Mouse (Mus musculus) mature B cell (primary cell): Measurements from ENCODE around the gene Ccn1.

ENCODE experiments used
- in situ Hi-C: fragments of 300-500 bp; cut with MboI; formaldehyde crosslinking; loops from 2 replicates; pipeline ENCODE4 v1.14.3; 2019

Gene Ccn1

DNA sequence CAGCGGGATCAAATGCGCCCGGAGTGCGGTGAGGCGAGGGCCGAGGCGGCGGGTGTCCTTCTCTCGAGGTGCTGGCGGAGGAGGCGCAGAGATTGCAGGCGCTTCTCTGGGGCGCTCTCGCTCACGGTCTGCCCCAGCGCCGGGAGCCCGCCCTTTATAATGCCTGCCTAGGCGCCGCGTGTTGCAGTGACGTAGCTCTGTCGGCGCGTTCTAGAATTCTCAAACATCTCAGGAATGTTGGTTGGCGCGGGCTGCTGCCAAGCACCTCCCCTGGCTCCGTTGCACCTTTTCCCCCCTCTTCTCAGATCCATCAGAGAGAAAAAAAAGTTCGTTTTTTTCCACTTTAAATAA is at the start of gene Ccn1:
TSS of gene Ccn1 (minus strand) at position 130 of the 351 bp plus-strand sequence.
- in situ Hi-C loops, result no loop called here

DNA sequence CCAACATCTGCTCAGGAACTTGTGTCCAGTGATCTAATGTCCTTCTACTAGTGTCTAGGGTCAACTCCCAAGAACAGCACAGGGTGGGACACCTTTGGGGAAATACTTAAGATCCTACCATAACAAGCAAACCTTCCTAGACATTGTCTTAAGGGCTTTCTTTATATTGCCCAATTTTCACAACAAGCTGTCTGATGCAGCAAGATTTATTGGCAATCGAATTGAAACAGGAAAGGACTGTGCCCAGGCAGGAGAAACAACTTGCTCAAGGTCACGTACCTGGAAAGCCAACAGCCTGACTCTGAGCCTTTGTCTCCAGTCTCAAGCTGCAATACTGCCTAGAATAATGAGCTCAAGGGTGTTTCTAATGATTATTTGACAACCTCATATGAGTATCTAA is 43.6 kb upstream of the Ccn1 start:
- in situ Hi-C loops, result no loop called here

DNA sequence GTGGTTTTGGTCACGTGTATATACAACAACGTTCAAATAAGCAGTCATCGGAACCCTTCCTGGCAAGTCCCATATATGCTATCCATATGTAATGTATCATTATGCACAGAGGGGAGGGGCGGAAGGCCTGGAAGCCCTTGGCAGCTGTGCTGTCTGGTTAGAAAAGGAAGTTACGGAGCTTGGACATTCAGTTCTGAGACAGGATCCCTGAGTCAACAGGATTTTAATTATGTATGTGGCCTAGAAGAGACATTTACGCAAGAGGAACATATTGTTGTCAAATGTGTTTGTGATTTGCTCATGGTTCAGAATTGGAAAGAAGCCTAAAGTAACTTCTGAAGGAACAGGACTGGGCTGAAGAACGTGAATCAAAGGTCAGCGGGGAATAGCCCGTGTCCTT is 42.3 kb upstream of the Ccn1 start:
- in situ Hi-C loops, result no loop called here

GRCm38 (mm10) chr3:145691415-145691814 is 41.6 kb upstream of the Ccn1 start:
- in situ Hi-C loops, result no loop called here

- in situ Hi-C loops, result no loop called here
Measured at GRCm38 (mm10) chr3:145689271-145689670, 39.5 kb upstream of the Ccn1 start.

GRCm38 (mm10) chr3:145687836-145688235 is 38.1 kb upstream of the Ccn1 start:
- in situ Hi-C loops, result no loop called here

DNA sequence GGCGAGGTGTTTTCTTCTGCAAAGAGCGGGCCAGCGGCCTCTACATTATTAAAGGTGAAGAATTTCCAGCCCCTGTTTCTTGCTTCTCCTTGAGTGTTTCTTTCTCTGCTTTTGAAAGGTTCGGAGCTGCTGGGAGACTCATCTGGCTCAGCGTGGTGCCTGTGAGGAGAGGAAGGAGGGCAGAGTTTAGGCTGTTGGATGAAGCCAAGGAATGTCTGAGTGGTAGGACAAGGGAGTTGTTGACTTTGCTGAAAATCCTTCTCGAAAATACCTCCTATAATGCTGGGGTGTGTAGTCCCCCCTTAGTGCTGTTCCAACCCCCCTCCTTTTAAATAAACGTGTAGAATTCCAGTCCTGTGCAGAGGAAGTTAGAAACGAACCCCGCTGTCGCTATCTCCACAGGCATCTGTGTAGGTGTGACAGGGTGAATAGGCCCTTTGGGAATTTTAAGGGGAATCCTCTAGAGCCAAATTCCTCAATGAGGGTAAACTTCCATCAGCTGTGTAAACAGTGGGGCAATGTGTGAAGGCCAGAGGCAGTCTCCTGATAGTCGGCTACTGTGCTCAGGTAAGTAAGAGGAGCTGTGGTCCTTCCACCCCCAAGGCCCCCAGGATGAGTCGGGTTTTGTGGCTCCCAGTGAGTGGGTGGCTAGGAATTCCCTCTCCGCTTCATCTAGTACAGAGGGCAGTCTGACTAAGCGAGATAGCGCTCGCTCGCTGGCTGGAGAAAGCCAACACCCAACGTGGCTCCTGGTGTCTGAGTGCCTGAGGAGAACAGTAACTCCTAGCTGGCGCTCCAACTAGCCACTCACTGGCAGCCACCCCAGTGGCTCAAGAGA is 35.0 kb upstream of the Ccn1 start:
- in situ Hi-C loops, result no loop called here

- in situ Hi-C loops, result no loop called here
Measured at GRCm38 (mm10) chr3:145684201-145684600, 34.4 kb upstream of the Ccn1 start.

GRCm38 (mm10) chr3:145681348-145681935 is 31.7 kb upstream of the Ccn1 start:
- in situ Hi-C loops, result no loop called here

DNA sequence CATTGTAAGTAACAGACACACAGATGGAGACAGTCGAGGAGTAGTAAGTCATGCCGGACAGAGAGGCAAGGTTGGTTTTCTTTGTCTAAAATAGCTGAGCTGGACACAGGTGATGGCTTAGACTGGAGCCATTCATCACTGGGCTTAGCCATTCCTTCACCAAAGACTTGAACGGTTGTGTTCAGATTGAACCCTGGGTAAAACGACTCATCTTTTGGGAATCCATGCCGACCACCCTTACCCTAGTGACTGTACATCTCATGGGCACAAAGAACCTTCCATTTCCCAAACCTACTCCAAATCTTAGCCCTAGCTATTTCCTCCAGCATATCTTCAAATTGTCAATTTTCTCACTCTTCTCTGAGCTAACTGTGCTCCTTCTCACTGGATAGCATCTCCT is 30.9 kb upstream of the Ccn1 start:
- in situ Hi-C loops, result no loop called here

GRCm38 (mm10) chr3:145676212-145676611 is 26.4 kb upstream of the Ccn1 start:
- in situ Hi-C loops, result no loop called here

DNA sequence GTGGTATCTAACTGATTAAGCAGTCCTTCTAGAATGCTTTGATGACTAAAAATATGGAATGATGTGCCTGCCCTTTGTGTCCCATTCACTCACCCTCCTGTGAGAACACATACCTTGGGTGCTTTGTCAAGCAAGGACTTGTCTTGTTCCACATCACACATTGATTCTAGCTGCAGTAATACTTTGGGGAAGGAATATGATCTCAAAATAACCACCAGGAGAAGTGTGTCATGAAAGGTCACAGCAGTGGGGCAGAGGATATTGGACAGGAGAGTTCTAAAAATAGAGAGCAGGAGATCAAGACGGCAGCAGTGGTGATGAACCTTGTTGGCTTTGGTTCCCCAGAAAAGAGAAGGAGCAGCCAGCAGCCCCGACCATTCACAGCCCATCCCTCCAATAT is 25.0 kb upstream of the Ccn1 start:
- in situ Hi-C loops, result no loop called here

GRCm38 (mm10) chr3:145666383-145666782 is 16.6 kb upstream of the Ccn1 start:
- in situ Hi-C loops, result no loop called here

DNA sequence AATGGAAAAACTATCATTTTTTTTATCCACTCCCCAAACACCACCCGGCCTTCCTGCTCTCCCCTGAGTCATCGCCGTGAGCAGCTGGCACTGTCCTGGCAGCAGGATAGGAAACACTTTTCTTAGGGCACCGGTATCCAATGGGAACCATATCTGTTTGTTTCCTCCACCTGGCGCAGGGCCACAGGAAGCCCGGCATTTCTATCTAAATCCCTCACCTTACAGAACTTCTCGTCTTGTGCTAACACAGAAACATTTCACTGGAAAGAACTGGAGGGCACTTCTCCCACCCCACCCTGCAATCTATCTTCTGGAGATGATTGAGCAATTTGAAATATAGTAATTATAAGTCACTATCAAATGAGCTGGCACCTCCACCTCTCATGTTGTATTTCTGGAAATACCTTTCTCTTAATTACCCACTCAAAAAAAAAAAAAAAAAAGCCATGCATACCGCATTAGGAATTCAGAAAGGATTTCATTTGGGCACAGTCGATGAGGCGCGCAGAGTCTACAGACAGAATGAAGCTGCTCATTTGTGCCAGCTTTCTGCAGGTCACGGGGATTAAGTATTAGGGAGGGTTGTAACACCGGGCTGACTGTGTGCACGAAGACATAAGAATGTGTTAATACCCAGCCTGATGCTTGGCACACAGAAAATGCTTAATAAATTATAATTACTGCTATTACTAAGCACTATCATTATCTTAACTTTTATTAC is 7.4 kb upstream of the Ccn1 start:
- in situ Hi-C loops, result no loop called here

GRCm38 (mm10) chr3:145654944-145655343 is 5.2 kb upstream of the Ccn1 start:
- in situ Hi-C loops, result no loop called here

- in situ Hi-C loops, result no loop called here
Measured at GRCm38 (mm10) chr3:145654028-145654427, 4.2 kb upstream of the Ccn1 start.

DNA sequence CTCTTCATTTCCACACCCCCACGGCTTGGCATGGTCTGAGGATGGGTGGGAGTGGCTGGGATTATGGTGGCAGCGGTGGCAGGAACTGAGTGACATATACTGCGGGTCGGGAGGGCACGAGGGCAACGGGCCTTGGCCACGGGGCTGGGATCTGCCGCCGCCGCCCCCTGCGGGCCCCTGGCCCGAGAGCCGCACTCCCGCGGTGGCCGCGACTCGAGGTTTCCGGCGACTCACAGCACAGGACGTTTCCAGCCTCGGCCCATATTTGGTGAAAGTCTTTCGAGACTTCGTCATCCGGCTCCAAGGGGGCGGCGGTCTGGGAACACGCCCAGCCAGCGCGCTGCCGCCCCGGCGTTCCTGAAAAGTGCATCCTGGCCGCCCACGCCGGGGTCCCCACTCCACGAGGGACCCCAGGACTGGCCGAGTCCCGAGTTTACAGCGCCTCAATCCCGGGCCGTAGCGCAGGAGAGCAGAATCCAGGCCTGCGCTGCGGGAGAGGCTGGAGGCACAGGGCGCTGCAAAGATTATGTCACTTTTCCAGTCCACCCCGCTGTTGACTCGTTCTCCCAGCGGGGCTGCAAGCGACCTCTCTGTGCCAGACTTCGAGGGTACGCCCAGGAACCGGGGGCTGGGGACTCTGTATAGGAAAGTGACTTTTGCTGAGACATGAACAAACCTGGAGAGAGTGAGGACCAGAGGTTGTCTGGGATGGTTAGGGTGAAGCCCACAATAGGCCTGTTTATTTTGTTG is 3.6 kb upstream of the Ccn1 start:
- in situ Hi-C loops, result no loop called here

DNA sequence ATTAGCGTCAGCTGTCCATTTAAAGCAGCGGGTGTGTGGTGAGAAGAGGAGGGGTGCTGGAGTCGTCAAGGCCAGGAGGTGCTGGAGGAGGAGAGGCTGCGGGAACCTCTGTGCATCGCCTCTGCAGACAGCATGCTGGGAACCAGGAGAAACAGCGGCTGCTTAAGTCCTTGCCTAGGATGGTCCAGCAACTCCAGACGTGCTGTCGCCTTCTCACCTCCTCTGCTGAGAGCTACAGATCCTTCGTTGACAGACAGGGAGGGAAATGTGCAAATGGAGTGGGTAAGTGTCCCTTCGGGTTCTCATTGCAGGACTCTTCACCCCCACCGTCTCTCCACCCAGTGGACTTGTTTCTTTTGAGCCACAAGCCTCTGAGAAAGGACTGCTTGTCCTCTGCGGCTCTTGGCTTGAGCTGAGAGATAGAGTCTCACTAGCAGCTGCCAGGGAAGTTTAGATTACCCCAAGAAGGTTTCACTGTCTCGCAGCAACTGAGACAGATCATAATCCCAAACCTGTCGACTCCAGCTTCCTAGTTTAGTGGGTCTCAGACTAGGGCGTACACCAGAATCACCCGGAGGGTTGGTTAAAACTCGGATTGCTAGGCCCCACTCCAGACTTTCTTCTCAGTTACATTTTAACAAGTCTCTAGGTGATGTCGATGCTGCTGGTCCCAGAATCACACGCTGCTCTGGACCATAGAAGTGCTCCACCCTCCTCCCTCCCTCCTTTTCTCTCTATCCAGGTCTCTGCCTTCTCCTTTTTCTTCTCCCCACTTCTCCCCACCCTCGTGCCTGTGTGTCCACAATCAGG is 2.7 kb upstream of the Ccn1 start:
- in situ Hi-C loops, result no loop called here

DNA sequence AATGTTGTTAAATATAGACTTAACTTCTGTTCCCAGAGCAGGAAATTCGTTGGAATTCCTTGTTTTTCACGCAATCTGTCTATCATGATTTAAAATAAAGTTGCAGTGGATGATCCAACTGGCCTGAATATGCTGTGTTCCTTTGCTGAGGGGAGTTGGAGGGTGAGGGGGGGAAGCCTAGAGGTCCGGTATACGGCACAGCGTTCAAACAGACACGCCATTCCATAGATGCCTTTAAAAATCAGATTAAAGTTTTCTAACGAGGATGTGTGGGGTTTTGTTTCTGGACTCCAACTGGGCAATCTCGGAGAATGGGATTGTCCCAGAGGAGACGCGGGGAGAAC is 2.2 kb upstream of the Ccn1 start:
- in situ Hi-C loops, result no loop called here

DNA sequence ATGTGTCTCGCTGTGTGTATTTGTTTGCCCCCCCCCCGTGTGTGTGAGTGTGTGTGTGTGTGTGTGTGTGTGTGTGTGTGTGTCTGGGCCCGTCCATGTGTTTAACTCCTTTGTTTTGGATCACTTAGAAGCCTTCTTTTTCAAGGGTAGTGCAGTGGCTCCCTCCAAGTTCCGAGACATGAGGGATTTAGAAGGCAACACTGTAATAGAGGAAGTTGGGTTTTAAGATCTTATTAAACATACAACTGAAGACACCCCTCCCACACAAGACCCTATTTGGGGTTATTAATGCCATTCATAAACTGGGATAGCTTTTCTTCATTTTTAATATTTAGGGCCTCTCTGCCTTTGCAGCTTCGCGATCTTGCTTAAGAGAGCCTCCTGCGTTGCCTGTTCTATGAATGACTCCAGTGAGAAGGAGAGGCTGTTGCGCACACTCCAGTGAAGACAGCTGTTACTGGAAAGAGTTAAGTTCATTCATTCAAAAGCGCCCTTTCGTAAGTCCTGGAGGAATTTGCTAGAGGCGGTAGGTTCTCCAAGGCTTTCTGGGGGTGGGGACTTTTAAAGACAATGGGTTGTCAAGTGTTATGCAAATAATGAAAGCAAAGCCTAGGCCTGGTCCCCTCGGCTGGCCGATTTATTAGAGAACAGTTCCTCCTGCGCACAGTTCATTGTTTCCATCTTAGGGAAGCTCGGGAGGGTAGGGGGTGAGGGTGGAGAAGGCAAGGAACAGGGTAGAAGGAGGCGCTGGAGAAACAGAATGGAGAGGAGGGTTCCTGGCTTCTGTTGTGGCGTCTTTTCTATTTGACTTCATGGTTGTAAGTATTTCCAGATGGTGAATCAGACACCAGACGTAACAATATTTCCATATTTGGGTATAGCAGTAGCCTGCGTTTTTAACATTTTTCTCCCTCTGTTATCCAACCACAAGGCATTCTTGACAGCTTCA is 1.5 kb upstream of the Ccn1 start:
- in situ Hi-C loops, result no loop called here
